Mouse (Mus musculus) ES-Bruce4 (cell line): ENCODE data around the gene Gm9821. TPM values are rescaled to one million over a fixed set of nuclear protein-coding genes. Genes with fewer than 3 reads are reported as not detected.

Experiments used
- H3K27ac ChIP-seq: 2 replicates; pipeline ENCODE4 v1.5.1; 2012; ENCODE audit warnings: low read length, inconsistent platforms; ENCODE audit not compliant: insufficient read depth
- H3K27me3 ChIP-seq: 2 replicates; pipeline ENCODE4 v1.6.1; 2012; ENCODE audit warnings: mild to moderate bottlenecking, low read length, inconsistent platforms; ENCODE audit not compliant: control insufficient read depth, poor library complexity, insufficient read depth, severe bottlenecking
- H3K36me3 ChIP-seq: 2 replicates; pipeline ENCODE4 v1.6.1; 2012; ENCODE audit warnings: inconsistent platforms, mild to moderate bottlenecking, low read length, moderate library complexity; ENCODE audit not compliant: control insufficient read depth, poor library complexity, insufficient read depth, severe bottlenecking
- H3K4me1 ChIP-seq: one replicate; pipeline ENCODE4 v1.8.1; 2011; ENCODE audit warnings: low read length; ENCODE audit not compliant: control insufficient read depth, insufficient read depth
- H3K4me3 ChIP-seq: 2 replicates; pipeline ENCODE4 v1.5.1; 2011; ENCODE audit warnings: low read depth, mild to moderate bottlenecking, low read length
- H3K9ac ChIP-seq: 2 replicates; pipeline ENCODE4 v1.6.1; 2012; ENCODE audit warnings: low read depth, mild to moderate bottlenecking, inconsistent platforms; ENCODE audit not compliant: poor library complexity, severe bottlenecking
- H3K9me3 ChIP-seq: replicated peaks from 2 replicates; pipeline ENCODE4 v1.6.1; 2012; ENCODE audit warnings: mild to moderate bottlenecking, low read length, inconsistent platforms; ENCODE audit not compliant: control insufficient read depth, poor library complexity, insufficient read depth, severe bottlenecking
- CTCF ChIP-seq: IDR thresholded peaks from one replicate; pipeline ENCODE4 v1.8.1; 2011; ENCODE audit warnings: low read depth, low read length
- EP300 ChIP-seq: IDR thresholded peaks from 2 replicates; pipeline ENCODE4 v1.6.1; 2011; ENCODE audit warnings: low read depth, low read length; ENCODE audit not compliant: insufficient read depth
- POLR2A ChIP-seq: IDR thresholded peaks from one replicate; pipeline ENCODE4 v1.8.1; 2011; ENCODE audit warnings: low read length; ENCODE audit not compliant: insufficient read depth
- polyA plus RNA-seq: library from polyadenylated mRNA; stranded (reverse); fragments of >200 nt; gene quantifications from 2 replicates; pipeline ENCODE4 v1.2.4, GENCODE M21; 2011; ENCODE audit warnings: low read depth; ENCODE audit not compliant: missing spikeins, insufficient read depth, insufficient read length

Gm9821 gene
- polyA plus RNA-seq, 1 experiment, result not detected

DNA sequence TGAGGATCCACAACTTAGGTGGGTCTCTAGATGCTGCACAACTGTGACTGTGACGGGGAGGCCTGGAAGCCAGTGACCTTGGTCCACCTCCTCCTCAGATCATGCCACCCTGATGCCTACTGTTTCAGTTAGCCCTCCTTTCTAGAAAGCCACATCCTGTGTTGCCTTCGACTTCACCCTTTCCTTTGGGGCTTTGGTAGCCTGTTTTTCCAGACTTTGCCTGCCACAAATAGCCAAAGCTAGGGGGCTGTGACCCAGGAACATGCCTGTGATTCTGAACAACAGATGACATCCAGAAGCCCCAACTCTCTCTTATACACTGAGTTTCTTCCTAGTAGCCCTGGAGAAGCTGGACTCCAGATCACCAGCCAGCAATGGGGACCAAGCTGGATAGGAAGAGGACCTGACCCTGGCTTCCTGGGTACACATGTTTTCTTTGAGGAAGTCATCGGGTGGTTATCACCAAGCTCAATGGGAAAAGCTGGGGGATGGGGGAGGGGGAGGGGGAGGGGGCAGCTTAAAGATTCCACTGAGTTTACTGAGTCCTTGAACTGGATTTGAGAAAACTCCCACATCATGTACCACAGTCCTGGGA, 19.2 kb downstream of the Gm9821 start:
- TF ChIP-seq EP300 (no peak), POLR2A (no peak), CTCF (no peak)
- H3K9me3 ChIP-seq, result no peaks in the 10 kb centered on the region
- no peaks in the 10 kb centered on the region for H3K36me3 ChIP-seq
- H3K27ac ChIP-seq, result no peak overlapping the region
- peak overlapping the region; percentile 47 for H3K9ac ChIP-seq
- no peak overlapping the region for H3K4me3 ChIP-seq
- H3K4me1 ChIP-seq, result peaks cover 8% of the 10 kb centered on the region
- H3K27me3 ChIP-seq, result no peaks in the 10 kb centered on the region

DNA sequence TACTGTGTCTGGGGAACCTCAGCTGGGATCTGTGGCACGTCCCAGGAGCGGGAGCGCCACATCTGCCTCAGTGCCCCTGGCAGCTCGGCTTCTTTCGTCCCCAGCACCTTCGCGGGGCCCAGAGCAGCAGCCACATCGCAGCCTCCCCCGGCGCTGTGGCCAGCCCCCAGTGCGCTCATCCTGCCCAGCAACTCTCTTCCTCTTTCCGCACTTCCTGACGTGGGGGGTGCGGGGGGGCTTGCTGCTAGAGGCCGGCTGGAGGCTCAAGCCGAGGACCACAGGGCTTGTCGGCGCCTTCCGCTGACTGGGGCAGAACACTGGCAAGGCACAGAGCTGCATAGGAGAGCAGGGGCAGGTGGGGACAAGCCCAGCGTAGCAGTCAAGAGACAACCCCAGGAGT, 19.9 kb downstream of the Gm9821 start:
- TF ChIP-seq EP300 (no peak), POLR2A (no peak), CTCF (no peak)
- no peaks in the 10 kb centered on the region for H3K36me3 ChIP-seq
- no peak overlapping the region for H3K27ac ChIP-seq
- peaks cover 7% of the 10 kb centered on the region for H3K4me1 ChIP-seq
- no peaks in the 10 kb centered on the region for H3K9me3 ChIP-seq
- no peaks in the 10 kb centered on the region for H3K27me3 ChIP-seq
- peak overlapping the region; percentile 44 for H3K4me3 ChIP-seq
- peak overlapping the region; percentile 47 for H3K9ac ChIP-seq

DNA sequence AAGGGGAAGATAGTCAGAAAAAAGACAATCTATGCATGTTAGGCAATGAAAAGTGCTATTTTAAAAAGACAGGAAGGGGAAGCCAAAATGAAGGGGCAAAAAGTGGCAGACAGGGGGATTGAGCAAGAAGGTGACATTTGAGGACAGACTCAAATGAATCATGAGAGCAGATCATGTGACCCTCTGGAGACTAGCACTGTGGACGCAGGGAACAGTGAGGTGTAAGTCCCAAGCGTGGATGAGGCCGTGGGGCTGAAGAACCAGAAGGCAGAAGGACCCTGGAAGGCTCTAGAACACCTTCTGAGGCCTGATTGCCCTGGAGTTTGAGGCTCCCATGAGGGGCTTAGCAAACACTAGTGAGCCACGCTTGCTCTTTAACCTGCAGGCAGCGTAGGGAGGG, 20.9 kb downstream of the Gm9821 start:
- Histone ChIP-seq H3K9ac (no peak overlapping the region), H3K27ac (no peak overlapping the region), H3K4me1 (peaks cover 9% of the 10 kb centered on the region), H3K9me3 (no peaks in the 10 kb centered on the region), H3K4me3 (no peak overlapping the region), H3K27me3 (no peaks in the 10 kb centered on the region), H3K36me3 (no peaks in the 10 kb centered on the region)
- TF ChIP-seq POLR2A (no peak), CTCF (no peak), EP300 (no peak)

DNA sequence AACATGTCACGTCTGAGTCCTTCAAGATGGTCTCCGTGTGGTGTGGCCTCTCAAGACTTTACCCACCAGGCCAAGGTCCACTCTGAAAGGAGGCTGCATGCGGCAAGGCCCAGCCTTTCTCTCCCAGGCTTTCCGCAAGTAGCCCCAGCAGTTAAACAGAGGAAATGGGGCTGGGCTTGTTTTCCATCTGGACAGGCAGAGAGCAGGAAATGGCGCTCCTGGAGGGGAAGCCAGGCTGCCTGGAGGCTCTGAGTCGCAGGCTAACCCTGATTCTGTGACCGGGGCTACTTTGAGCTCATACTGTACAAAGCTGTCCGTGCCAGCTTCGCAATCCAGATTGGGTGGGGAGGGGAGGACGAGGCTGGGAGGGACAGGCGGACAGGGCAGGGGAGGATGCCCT, 22.5 kb downstream of the Gm9821 start:
- Histone ChIP-seq H3K4me3 (no peak overlapping the region), H3K27me3 (no peaks in the 10 kb centered on the region), H3K4me1 (peaks cover 9% of the 10 kb centered on the region), H3K9me3 (no peaks in the 10 kb centered on the region), H3K27ac (no peak overlapping the region), H3K36me3 (no peaks in the 10 kb centered on the region), H3K9ac (no peak overlapping the region)
- TF ChIP-seq CTCF (no peak), EP300 (no peak), POLR2A (no peak)

DNA sequence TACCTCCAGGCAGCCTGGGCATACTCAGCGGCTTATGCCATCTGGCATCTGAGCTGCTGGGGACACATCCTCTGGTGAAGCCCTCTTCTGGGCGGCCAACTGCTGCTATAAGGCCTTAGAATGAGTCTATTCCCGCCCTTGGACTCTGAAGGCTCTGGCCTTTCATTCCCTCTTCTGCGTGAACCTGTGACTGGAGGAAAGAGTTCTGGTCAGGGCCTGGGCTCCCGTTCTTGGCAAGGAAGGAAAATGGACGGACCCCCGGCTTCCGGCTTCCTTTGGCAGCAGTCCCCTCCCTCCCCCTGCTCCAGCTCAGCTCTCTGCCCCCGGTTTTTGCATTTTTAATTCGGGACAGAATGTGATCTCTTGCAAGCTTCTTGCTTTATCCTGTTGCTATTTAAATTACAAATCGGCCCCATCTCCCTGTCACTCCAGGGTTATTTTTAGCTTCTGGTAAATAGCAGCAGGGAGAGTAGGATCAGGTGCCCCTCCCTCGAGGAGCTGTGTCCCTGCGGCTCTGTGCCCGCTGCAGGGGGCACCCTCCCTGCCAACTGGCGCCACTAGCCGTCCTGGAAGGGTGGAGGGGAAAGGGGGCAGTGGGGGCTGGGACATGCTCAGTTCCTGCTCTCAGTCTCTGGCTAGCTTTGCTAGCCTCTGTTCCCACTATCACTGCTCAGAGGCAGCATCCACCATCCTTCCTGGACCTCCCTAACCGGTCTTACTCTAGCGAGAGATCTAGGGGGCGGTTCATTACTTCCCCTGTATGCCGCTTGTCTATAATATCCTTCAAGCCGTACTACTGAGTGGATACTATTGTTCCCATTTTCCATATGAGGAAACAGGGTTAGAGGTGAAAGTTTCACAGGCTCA, 26.0 kb downstream of the Gm9821 start:
- Histone ChIP-seq H3K36me3 (no peaks in the 10 kb centered on the region), H3K4me1 (peaks cover 4% of the 10 kb centered on the region), H3K9ac (0 out of 2 replicates have a peak overlapping the region, but pooled peaks have one; percentile 12), H3K27me3 (0 out of 2 replicates have a peak, but pooled peaks cover 6% of the 10 kb centered on the region), H3K9me3 (no peaks in the 10 kb centered on the region), H3K4me3 (no peak overlapping the region; the same call in 1 of the 2 replicates), H3K27ac (no peak overlapping the region)
- TF ChIP-seq EP300, result 0 out of 2 replicates have a peak, but pooled peaks have one; percentile 36
- no peak for TF ChIP-seq POLR2A

DNA sequence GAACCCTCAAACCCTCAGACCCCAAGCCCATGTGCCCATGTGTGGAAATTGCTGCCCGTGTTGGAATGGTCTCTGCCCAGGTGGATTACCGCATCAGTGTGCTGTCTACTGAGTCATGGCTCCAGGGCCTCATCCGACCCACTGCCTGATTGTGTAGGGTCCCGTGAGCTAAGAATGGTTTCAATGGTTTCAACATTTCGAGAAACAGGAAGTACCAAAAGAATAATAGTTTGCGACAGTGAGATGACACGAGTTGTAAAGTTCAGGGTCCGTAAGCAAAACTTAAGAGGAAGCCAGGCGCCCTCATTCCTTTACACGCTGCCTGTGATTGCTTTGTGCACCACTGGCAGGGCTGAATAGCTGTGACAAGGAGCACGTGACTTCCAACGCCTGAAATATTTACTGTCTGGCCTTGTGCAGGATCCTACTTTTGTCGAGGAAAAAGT, 26.6 kb downstream of the Gm9821 start:
- H3K4me1 ChIP-seq, result peaks cover 4% of the 10 kb centered on the region
- 0 out of 2 replicates have a peak overlapping the region, but pooled peaks have one; percentile 12 for H3K9ac ChIP-seq
- no peak overlapping the region for H3K27ac ChIP-seq

More for the DNA sequence above, 26.6 kb downstream of the Gm9821 start:
- Histone ChIP-seq H3K9me3 (no peaks in the 10 kb centered on the region), H3K4me3 (no peak overlapping the region), H3K27me3 (0 out of 2 replicates have a peak, but pooled peaks cover 6% of the 10 kb centered on the region), H3K36me3 (no peaks in the 10 kb centered on the region)
- TF ChIP-seq CTCF (no peak), EP300 (no peak), POLR2A (no peak)
